Mouse (Mus musculus) MEL (cell line): Measurements from ENCODE around the gene Agl. TPM values are rescaled to one million over a fixed set of nuclear protein-coding genes. Genes with fewer than 3 reads are reported as not detected.

Source experiments
- polyA plus RNA-seq, 2 experiments: library from polyadenylated mRNA; stranded (reverse) in 1 of 2; unstranded in 1 of 2; fragments of >175 nt in 1 of 2; fragments of >200 nt in 1 of 2; gene quantifications; 2 replicates each; pipeline versions ENCODE4 v1.2.1 to v1.2.4; 2012; ENCODE audit warnings: low replicate concordance in 2 of 2, low read depth in 1 of 2; ENCODE audit not compliant: insufficient read length in 2 of 2, insufficient read depth in 1 of 2, missing spikeins in 1 of 2
- total RNA-seq: library from RNA; depleted of rRNA; stranded (reverse); fragments of 300-350 nt; gene quantifications from 2 replicates; pipeline ENCODE4 v1.2.3, GENCODE M21; 2012; rRNA removed

Gene Agl
- total and polyA plus RNA-seq, 3 experiments: 4.6 to 21.1 (median 11.9) TPM

Other genes starting within 250 kb of the Agl start
- gene Lrrc39, start 245.2 kb downstream of the Agl start, total RNA-seq: 0.39 and 0.65 TPM in 2 replicates
- under 1 TPM in 1 of 2 experiments, not detected in 1; 0.40 TPM for gene Lrrc39, start 245.2 kb downstream of the Agl start, polyA plus RNA-seq
- gene Sass6, start 213.2 kb downstream of the Agl start, total RNA-seq: 8.5 and 9.2 TPM in 2 replicates
- 10 to 100 TPM in 1 of 2 experiments, not detected in 1; 15.4 TPM for gene Sass6, start 213.2 kb downstream of the Agl start, polyA plus RNA-seq
- 10.2 and 15.5 TPM in 2 replicates for gene Trmt13, start 193.6 kb downstream of the Agl start, total RNA-seq
- 10 to 100 TPM in 1 of 2 experiments, not detected in 1; 12.0 TPM for gene Trmt13, start 193.6 kb downstream of the Agl start, polyA plus RNA-seq
- gene Mfsd14a, start 145.5 kb downstream of the Agl start, total RNA-seq: 36.8 and 39.2 TPM in 2 replicates
- gene Mfsd14a, start 145.5 kb downstream of the Agl start, polyA plus RNA-seq: 100 to 1,000 TPM in 1 of 2 experiments, 10 to 100 TPM in 1; 45.9 to 111 TPM
- gene Gm43191, start 126.9 kb downstream of the Agl start, total RNA-seq: 0.39 and 1.0 TPM in 2 replicates
- not detected for gene Gm43191, start 126.9 kb downstream of the Agl start, polyA plus RNA-seq
- gene Slc35a3, start 95.3 kb downstream of the Agl start, total RNA-seq: 16.7 and 20.3 TPM in 2 replicates
- 10 to 100 TPM in 1 of 2 experiments, not detected in 1; 19.2 TPM for gene Slc35a3, start 95.3 kb downstream of the Agl start, polyA plus RNA-seq
- gene Frrs1, start 51.3 kb upstream of the Agl start, total RNA-seq: 78.5 and 88.3 TPM in 2 replicates
- 100 to 1,000 TPM in 1 of 2 experiments, 10 to 100 TPM in 1; 84.6 to 625 TPM for gene Frrs1, start 51.3 kb upstream of the Agl start, polyA plus RNA-seq
- gene 4930455H04Rik, start 160.1 kb upstream of the Agl start, total RNA-seq: not detected in 2 replicates
- not detected for gene 4930455H04Rik, start 160.1 kb upstream of the Agl start, polyA plus RNA-seq
- gene Palmd, start 160.8 kb upstream of the Agl start, total RNA-seq: not detected in 2 replicates
- under 1 TPM in 1 of 2 experiments, not detected in 1; 0.08 TPM for gene Palmd, start 160.8 kb upstream of the Agl start, polyA plus RNA-seq